Mouse (Mus musculus): ENCODE results near the gene Mthfs. TPM values are rescaled to one million over a fixed set of nuclear protein-coding genes. Genes with fewer than 3 reads are reported as not detected.

Mthfs gene
- polyA plus RNA-seq, 1 experiment from 2014 or later = 26.0 TPM

- Histone ChIP-seq H3K9ac (ENCODE audit: low read length) (no peak overlapping the region), H3K4me2 (ENCODE audit: low read length) (no peak overlapping the region), H3K27ac (ENCODE audit: low read depth) (no peak overlapping the region), H3K27me3 (replicated peaks; ENCODE audit: control insufficient read depth, insufficient read depth, low read length) (no peaks in the 10 kb centered on the region), H3K4me1 (replicated peaks; ENCODE audit: control insufficient read depth, insufficient read depth, low read length) (no peaks in the 10 kb centered on the region), H3K4me3 (ENCODE audit: low read depth, low read length) (no peak overlapping the region), H3K36me3 (ENCODE audit: control insufficient read depth, insufficient read depth, low read length) (no peaks in the 10 kb centered on the region), H3K9me3 (ENCODE audit: control insufficient read depth, low read length) (no peaks in the 10 kb centered on the region)
- 74% methylated on average over 2 of the region's 2 CpGs for WGBS
- DNase-seq (ENCODE audit: low spot score) (no peak), ATAC-seq (replicated peaks; ENCODE audit: low FRiP score, low TSS enrichment, low read depth) (no peak)
Observed at GRCm38 (mm10) chr9:89305637-89306036, 95.2 kb downstream of the Mthfs start.

- WGBS = 77% methylated on average over 7 of the region's 7 CpGs
- DNase-seq (ENCODE audit: low spot score) (no peak), ATAC-seq (replicated peaks; ENCODE audit: low FRiP score, low TSS enrichment, low read depth) (no peak)
- H3K4me2 ChIP-seq (ENCODE audit: low read length) = no peak overlapping the region
- no peak overlapping the region for H3K9ac ChIP-seq (ENCODE audit: low read length)
- no peak overlapping the region for H3K4me3 ChIP-seq (ENCODE audit: low read depth, low read length)
- no peaks in the 10 kb centered on the region for H3K4me1 ChIP-seq (replicated peaks; ENCODE audit: control insufficient read depth, insufficient read depth, low read length)
- no peak overlapping the region for H3K27ac ChIP-seq (ENCODE audit: low read depth)
- no peaks in the 10 kb centered on the region for H3K27me3 ChIP-seq (replicated peaks; ENCODE audit: control insufficient read depth, insufficient read depth, low read length)
- no peaks in the 10 kb centered on the region for H3K36me3 ChIP-seq (ENCODE audit: control insufficient read depth, insufficient read depth, low read length)
- no peaks in the 10 kb centered on the region for H3K9me3 ChIP-seq (ENCODE audit: control insufficient read depth, low read length)
Observed at GRCm38 (mm10) chr9:89308357-89309194, 98.1 kb downstream of the Mthfs start.

GRCm38 (mm10) chr9:89309195-89309535, 98.7 kb downstream of the Mthfs start:
- WGBS = 85% methylated on average over 2 of the region's 2 CpGs
- H3K9me3 ChIP-seq (ENCODE audit: control insufficient read depth, low read length) = no peaks in the 10 kb centered on the region
- no peaks in the 10 kb centered on the region for H3K4me1 ChIP-seq (replicated peaks; ENCODE audit: control insufficient read depth, insufficient read depth, low read length)
- DNase-seq (ENCODE audit: low spot score) = no peak
- no peak overlapping the region for H3K9ac ChIP-seq (ENCODE audit: low read length)
- H3K36me3 ChIP-seq (ENCODE audit: control insufficient read depth, insufficient read depth, low read length) = no peaks in the 10 kb centered on the region
- no peak overlapping the region for H3K27ac ChIP-seq (ENCODE audit: low read depth)
- no peak overlapping the region for H3K4me3 ChIP-seq (ENCODE audit: low read depth, low read length)
- ATAC-seq (replicated peaks; ENCODE audit: low FRiP score, low TSS enrichment, low read depth) = no peak
- no peak overlapping the region for H3K4me2 ChIP-seq (ENCODE audit: low read length)
- H3K27me3 ChIP-seq (replicated peaks; ENCODE audit: control insufficient read depth, insufficient read depth, low read length) = no peaks in the 10 kb centered on the region

GRCm38 (mm10) chr9:89311649-89312048, 101.2 kb downstream of the Mthfs start:
- H3K4me3 ChIP-seq (ENCODE audit: low read depth, low read length) = no peak overlapping the region
- ATAC-seq (replicated peaks; ENCODE audit: low FRiP score, low TSS enrichment, low read depth) (no peak), DNase-seq (ENCODE audit: low spot score) (no peak)
- no peak overlapping the region for H3K27ac ChIP-seq (ENCODE audit: low read depth)
- no peak overlapping the region for H3K4me2 ChIP-seq (ENCODE audit: low read length)
- H3K4me1 ChIP-seq (replicated peaks; ENCODE audit: control insufficient read depth, insufficient read depth, low read length) = no peaks in the 10 kb centered on the region
- WGBS = 59% methylated on average over 2 of the region's 2 CpGs
- H3K9ac ChIP-seq (ENCODE audit: low read length) = no peak overlapping the region
- no peaks in the 10 kb centered on the region for H3K9me3 ChIP-seq (ENCODE audit: control insufficient read depth, low read length)
- H3K27me3 ChIP-seq (replicated peaks; ENCODE audit: control insufficient read depth, insufficient read depth, low read length) = no peaks in the 10 kb centered on the region
- no peaks in the 10 kb centered on the region for H3K36me3 ChIP-seq (ENCODE audit: control insufficient read depth, insufficient read depth, low read length)

- no peak for DNase-seq (ENCODE audit: low spot score)
- Histone ChIP-seq H3K4me3 (ENCODE audit: low read depth, low read length) (no peak overlapping the region), H3K27ac (ENCODE audit: low read depth) (no peak overlapping the region), H3K36me3 (ENCODE audit: control insufficient read depth, insufficient read depth, low read length) (no peaks in the 10 kb centered on the region), H3K4me1 (replicated peaks; ENCODE audit: control insufficient read depth, insufficient read depth, low read length) (no peaks in the 10 kb centered on the region), H3K27me3 (replicated peaks; ENCODE audit: control insufficient read depth, insufficient read depth, low read length) (no peaks in the 10 kb centered on the region), H3K4me2 (ENCODE audit: low read length) (no peak overlapping the region), H3K9ac (ENCODE audit: low read length) (no peak overlapping the region), H3K9me3 (ENCODE audit: control insufficient read depth, low read length) (no peaks in the 10 kb centered on the region)
- ATAC-seq (replicated peaks; ENCODE audit: low FRiP score, low TSS enrichment, low read depth) = no peak
- 83% methylated on average over 1 of the region's 1 CpGs for WGBS
Observed at GRCm38 (mm10) chr9:89373731-89374130, 163.3 kb downstream of the Mthfs start.

GRCm38 (mm10) chr9:89374650-89375049, 164.2 kb downstream of the Mthfs start:
- Histone ChIP-seq H3K4me1 (replicated peaks; ENCODE audit: control insufficient read depth, insufficient read depth, low read length) (no peaks in the 10 kb centered on the region), H3K4me2 (ENCODE audit: low read length) (no peak overlapping the region), H3K4me3 (ENCODE audit: low read depth, low read length) (no peak overlapping the region), H3K9me3 (ENCODE audit: control insufficient read depth, low read length) (no peaks in the 10 kb centered on the region), H3K27ac (ENCODE audit: low read depth) (no peak overlapping the region), H3K9ac (ENCODE audit: low read length) (no peak overlapping the region), H3K36me3 (ENCODE audit: control insufficient read depth, insufficient read depth, low read length) (no peaks in the 10 kb centered on the region), H3K27me3 (replicated peaks; ENCODE audit: control insufficient read depth, insufficient read depth, low read length) (no peaks in the 10 kb centered on the region)
- ATAC-seq (replicated peaks; ENCODE audit: low FRiP score, low TSS enrichment, low read depth) (no peak), DNase-seq (ENCODE audit: low spot score) (no peak)
- 83% methylated on average over 4 of the region's 4 CpGs for WGBS

- Histone ChIP-seq H3K9ac (ENCODE audit: low read length) (no peak overlapping the region), H3K4me1 (replicated peaks; ENCODE audit: control insufficient read depth, insufficient read depth, low read length) (no peaks in the 10 kb centered on the region), H3K27ac (ENCODE audit: low read depth) (no peak overlapping the region), H3K27me3 (replicated peaks; ENCODE audit: control insufficient read depth, insufficient read depth, low read length) (no peaks in the 10 kb centered on the region), H3K9me3 (ENCODE audit: control insufficient read depth, low read length) (no peaks in the 10 kb centered on the region), H3K36me3 (ENCODE audit: control insufficient read depth, insufficient read depth, low read length) (no peaks in the 10 kb centered on the region), H3K4me3 (ENCODE audit: low read depth, low read length) (no peak overlapping the region), H3K4me2 (ENCODE audit: low read length) (no peak overlapping the region)
- ATAC-seq (replicated peaks; ENCODE audit: low FRiP score, low TSS enrichment, low read depth) (no peak), DNase-seq (ENCODE audit: low spot score) (no peak)
- WGBS = 90% methylated on average over 1 of the region's 1 CpGs
Observed at GRCm38 (mm10) chr9:89403031-89403430, 192.6 kb downstream of the Mthfs start.

Other genes with a start within 250 kb of the Mthfs start
- not detected in 2 replicates for gene Trim43b, start 117.8 kb upstream of the Mthfs start, polyA plus RNA-seq (2014; fragmentation: Nextera tagmentation; extraction: Ambion mirVana)
- 3.5 and 4.0 TPM in 2 replicates for gene Bcl2a1b, start 11.5 kb upstream of the Mthfs start, polyA plus RNA-seq (2014; fragmentation: Nextera tagmentation; extraction: Ambion mirVana)
- not detected in 2 replicates for gene Gm29094, start 11.3 kb upstream of the Mthfs start, polyA plus RNA-seq (2014; fragmentation: Nextera tagmentation; extraction: Ambion mirVana)